Mouse (Mus musculus): ENCODE measurements around the gene BC052040. TPM values are rescaled to one million over a fixed set of nuclear protein-coding genes. Genes with fewer than 3 reads are reported as not detected.

BC052040 gene
- polyA plus RNA-seq (2015; fragmentation: Nextera tagmentation; extraction: Ambion mirVana), result 5.2 and 5.4 TPM in 2 replicates

DNA sequence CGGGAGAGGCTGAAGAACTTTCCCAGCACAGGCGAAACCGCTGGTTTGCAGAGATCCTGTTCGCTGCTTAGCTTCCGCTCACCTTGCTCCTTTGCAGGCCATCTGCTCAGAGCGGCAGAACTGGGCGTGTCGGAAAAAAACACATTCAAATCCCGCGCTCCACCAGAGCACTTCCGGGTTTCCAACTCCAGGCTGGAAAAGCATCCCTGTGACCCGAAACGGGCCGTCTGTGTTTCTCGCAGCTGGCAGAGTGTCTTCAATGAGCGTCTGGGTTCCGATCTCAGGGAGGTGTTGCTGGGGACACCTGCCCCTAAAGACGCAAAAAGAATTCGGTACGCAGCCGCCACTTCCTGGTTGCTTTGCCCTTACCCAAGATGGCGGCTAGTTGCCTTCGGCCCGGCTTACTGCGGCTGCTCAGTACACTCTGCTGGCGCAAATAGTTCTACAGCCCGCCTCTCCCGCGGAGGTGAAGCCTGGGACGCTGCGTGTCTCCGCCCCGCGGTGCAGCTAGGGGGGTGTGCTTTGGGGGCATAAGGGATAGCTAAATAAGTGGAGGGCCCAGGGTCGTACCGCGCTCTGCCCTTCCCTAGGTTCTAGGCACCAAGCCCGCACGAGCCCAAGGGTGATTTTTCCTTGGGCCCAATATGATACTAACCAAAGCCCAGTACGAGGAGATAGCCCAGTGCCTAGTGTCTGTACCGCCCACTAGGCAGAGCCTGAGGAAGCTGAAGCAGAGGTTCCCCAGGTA lies at the start of gene BC052040:
Gene BC052040, plus strand, starts transcription at position 476 of the 748 bp plus-strand sequence.

MicroRNAs within 50 kb of the gene (microRNA counts, 519-probe panel; counts per million panel counts)
- 4,780 counts per million, percentile 29 among the panel's probes with 10 or more counts for microRNA mmu-miR-1951

Data from spleen, postnatal 0 days (tissue).